Mouse (Mus musculus) gastrocnemius, postnatal 4 days (tissue): Measurements from ENCODE around the gene Zbtb33. TPM values are rescaled to one million over a fixed set of nuclear protein-coding genes. Genes with fewer than 3 reads are reported as not detected.

Experiments used
- microRNA-seq: library from miRNA; unstranded; fragments of <30 nt; microRNA quantifications from one replicate; pipeline ENCODE4 v1.2.0, GENCODE M21; 2021
- total RNA-seq, 2 experiments: library from RNA; stranded (reverse); gene quantifications; 2 replicates each; pipeline ENCODE4 v1.2.3; 2021

The Zbtb33 gene
- total RNA-seq, 2 experiments from 2014 or later = 11.6 to 12.7 TPM

Small RNAs within 50 kb of the gene (microRNA-seq; reads per million reads assigned to microRNA genes)
- gene Mir3110 = not detected

Other genes starting within 250 kb of the Zbtb33 start
- gene Btg1-ps1, start 171.0 kb upstream of the Zbtb33 start, total RNA-seq = not detected
- gene Btg1-ps2, start 146.7 kb upstream of the Zbtb33 start, total RNA-seq = not detected
- gene Rhox10, start 123.3 kb upstream of the Zbtb33 start, total RNA-seq = not detected
- not detected for gene Rhox11, start 104.7 kb upstream of the Zbtb33 start, total RNA-seq
- not detected for gene Rhox12, start 78.9 kb upstream of the Zbtb33 start, total RNA-seq
- not detected for gene Rhox13, start 68.6 kb upstream of the Zbtb33 start, total RNA-seq
- 10 to 100 TPM; 23.8 to 69.5 TPM for gene Tmem255a, start 62.6 kb downstream of the Zbtb33 start, total RNA-seq
- gene Atp1b4, start 126.4 kb downstream of the Zbtb33 start, total RNA-seq = 1,000 to 10,000 TPM in 1 of 2 experiments, 100 to 1,000 TPM in 1; 682 to 1,275 TPM